Mouse (Mus musculus): ENCODE results near the gene Olfr521.
"Not testable (repeated sequence)": the region's sequence is repeated elsewhere in the genome, so short reads cannot be mapped to it uniquely, and the experiment has no call there.

Gene Olfr521

DNA sequence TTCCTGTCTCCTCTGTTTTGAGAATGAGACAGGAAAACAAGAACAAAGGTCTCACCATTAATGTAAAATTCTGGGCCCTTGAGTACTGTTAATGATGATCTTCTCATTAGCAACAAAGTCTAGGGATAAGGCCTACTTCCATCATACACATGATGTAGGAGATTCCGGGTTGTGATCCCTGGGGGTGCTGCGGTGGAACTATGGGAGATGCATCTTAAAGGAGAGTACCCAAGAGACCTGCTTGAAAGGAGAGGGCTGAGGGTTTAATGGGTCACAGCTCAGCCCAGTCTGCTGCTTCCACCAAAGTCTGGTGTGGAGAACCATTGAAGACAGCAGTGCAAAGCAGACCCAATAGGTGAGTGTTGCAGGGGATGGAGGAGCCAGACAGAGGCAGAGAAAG lies at the start of gene Olfr521:
Gene Olfr521, plus strand, starts transcription at position 301 of the 400 bp plus-strand sequence.
- in situ Hi-C loops (cut with MboI, MseI), result loop anchor here in 1 of 2 experiments (5.0 kb wide), 1 partner anchor 51 kb away; the partner anchor contains the start of gene Slco2b1

DNA sequence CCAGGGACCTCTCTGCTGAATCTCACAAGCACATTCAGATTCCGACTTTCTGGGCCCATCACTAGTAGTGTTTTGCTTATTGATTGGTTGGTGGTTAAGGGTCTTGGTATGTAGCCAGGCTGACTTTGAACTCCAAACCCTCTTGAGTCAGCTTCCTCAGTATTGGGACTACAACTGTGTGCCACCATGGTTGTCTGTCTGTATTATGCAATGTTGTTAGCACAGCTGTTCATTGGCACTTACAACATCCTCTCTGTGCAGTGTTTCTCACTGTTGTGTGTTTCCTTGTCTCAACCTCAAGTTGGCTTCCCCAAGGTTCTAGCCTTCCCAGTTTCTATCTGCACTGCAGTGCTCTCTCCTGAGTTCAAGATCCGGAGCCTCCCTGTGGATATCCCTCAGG lies 46.8 kb upstream of the Olfr521 start:
- in situ Hi-C loops (cut with MboI, MseI), result no loop called here

DNA sequence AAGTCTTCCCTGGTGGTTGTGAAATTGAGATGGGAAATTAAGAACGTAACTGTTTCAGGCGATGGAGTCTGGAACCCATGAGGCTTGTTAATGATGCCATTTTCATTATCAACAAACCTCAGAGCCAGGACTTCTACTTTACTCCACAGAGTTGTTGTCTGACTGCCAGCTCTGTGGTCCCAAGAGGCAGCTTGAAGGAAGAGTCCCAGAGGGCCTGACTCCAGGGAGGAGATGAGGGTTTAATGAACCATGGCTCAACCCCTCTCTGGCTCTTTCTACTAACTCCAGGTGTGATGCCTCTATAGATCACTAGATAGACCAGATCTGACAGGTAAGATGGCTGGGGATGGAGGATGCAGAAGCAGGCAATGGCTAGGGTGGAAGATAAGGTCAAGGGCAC lies 33.3 kb upstream of the Olfr521 start, which contains the start of gene Olfr520:
Gene Olfr520, plus strand, starts transcription at position 301 of the 400 bp plus-strand sequence.
- in situ Hi-C loops (cut with MboI, MseI), result loop anchor here in 1 of 2 experiments (5.0 kb wide), 1 partner anchor 52 kb away; no protein-coding TSS in a partner anchor

DNA sequence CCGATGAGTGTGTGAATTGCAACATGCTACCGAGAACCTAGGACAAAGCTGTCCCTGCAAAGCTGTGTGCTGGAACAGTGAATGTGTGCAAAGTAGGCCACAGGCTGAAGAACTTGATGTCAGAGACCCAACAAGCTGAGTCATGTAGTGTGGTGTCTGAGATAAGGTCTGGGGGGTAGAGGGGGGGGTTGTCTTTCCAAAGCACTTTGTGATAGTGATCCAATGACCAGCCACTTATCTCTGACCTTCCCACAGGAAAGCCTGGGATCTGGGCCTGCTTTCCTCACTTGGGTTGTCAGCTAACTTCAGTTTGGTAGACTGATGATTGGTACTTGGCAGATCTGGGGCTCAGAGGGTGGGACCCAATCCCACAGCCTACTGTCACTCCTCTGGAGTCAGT lies 28.7 kb upstream of the Olfr521 start:
- in situ Hi-C loops (cut with MboI, MseI), result loop anchor here in 1 of 2 experiments (5.0 kb wide), 1 partner anchor 48 kb away; no protein-coding TSS in a partner anchor

DNA sequence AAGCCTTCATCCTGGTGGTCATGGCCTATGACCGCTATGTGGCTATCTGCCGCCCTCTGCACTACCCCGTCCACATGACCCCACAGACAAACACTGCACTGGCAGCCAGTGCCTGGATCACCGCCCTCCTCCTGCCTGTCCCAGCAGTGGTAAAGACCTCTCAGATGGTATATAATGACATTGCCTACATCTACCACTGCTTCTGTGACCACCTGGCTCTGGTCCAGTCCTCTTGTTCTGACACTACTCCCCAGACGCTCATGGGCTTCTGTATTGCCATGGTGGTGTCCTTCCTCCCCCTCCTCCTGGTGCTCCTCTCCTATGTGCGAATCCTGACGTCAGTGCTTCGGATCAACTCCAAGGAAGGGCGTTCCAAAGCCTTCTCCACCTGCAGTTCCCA lies 27.8 kb upstream of the Olfr521 start:
- in situ Hi-C loops (cut with MboI, MseI), result not testable (repeated sequence)

DNA sequence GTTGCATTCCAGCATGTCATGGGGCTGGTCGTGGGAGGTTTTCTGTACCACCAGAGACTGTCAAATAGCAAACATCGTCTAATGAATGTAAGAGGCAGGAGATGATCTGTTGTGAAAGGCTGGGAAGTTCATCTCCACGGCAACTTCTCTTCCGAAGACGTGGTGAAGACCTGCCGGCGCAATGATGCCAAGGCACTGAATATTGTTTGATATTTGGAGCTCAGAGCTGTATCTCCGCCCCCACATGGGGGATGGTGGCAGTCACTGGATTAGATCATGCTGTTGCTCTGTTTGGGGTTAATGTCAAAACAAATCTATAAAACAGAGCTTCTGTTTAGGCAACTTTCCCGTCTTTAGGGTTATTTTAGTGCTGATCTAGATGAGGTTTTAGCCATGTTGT lies 24.0 kb upstream of the Olfr521 start:
- in situ Hi-C loops (cut with MboI, MseI), result no loop called here

DNA sequence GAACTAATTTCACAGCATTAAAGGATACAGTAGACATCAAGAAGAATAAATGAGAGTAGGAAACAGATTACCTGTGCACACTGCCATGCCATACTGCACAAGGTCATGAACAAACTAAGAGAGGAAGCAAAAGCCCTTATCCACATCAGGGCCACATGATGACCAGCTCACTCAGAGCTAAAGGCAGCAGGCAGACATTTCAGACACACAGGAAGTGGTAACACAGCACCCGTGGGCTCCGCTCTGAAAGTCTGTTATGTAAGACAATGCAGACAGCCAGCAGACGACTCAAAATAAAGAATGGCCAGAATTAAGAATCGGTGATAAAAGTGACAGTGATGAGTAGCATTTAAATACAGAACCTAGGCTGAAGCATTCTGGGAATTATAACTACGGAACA lies 18.1 kb downstream of the Olfr521 start:
- in situ Hi-C loops (cut with MboI, MseI), result loop anchor here in 1 of 2 experiments (5.0 kb wide), 1 partner anchor 49 kb away; the partner anchor contains the start of gene Olfr520

DNA sequence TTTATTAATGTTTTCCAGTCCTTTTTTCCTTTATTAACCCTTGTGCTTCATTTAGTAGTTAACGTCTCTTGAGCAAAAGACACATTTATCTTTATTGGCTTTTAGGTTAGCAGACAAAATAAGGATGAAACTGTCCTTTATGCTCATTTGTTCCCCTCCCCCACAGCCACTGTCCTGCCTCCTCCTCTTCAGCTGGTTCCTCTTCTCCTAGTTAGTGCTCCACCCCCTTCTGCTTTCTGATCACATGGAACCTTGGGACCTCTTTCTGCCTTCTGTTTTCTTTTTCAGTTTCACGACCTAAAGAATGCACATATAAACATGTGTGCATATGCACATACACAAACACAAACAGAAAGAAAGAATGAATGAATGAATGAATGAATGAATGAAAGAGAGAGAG lies 18.6 kb downstream of the Olfr521 start:
- in situ Hi-C loops (cut with MboI, MseI), result loop anchor here in 1 of 2 experiments (5.0 kb wide), 1 partner anchor 50 kb away; the partner anchor contains the start of gene Olfr520

DNA sequence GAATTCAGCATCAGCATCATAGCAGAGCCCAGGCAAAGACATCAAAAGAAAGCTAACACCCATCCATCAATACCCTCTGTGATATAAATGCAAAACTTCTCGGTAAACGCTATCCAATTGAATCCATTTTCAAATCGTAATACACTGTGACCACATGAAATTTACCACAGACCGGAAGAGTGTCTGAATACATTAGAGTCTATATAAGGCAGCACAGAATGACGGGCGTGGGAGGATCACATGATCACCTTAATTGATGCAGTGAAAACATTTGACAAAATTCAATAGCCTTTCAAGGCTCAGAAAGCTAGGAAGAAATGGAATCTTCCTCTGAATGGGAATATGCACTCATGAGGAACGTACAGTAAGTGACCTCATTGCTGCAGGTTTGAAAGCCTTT lies 20.1 kb downstream of the Olfr521 start:
- in situ Hi-C loops (cut with MboI, MseI), result loop anchor here in 1 of 2 experiments (5.0 kb wide), 1 partner anchor 51 kb away; the partner anchor contains the start of gene Olfr520

DNA sequence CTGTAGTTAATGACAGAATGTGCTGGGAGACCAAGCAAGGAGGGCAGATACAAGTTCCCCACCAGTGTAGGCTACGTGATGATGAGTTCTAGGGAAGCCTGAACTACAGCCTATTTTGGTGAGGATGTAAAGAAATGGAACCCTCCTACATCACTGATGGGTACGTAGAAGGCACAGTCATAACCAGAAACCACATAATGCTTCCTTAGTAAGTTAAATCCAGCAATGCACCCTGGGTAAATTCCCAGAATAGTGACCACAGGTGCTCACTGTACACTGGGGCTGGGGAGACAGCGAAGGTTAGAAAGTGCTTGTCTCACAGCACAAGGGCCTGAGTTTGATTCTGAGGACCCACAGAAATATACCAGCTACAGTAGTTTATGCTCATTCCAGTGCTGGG lies 22.2 kb downstream of the Olfr521 start:
- in situ Hi-C loops (cut with MboI, MseI), result no loop called here

DNA sequence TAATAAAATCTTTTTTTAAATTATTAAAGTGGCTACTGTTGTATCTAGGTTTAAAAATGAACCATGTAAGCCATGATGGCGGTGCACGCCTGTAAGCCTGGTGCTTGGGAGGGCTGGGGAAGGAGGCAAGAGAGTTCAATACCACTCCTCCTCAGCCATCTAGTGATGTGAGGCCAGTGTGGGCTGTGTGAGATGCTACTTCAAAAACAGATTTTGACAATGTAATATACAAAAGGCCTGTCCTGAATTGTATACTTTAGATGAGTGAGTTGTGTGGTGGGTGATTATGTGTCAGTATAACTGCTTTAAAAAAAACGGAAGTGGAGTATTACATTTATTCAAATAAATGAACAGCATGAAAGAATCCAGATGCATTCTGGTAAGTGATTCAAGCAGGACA lies 23.5 kb downstream of the Olfr521 start:
- in situ Hi-C loops (cut with MboI, MseI), result no loop called here

DNA sequence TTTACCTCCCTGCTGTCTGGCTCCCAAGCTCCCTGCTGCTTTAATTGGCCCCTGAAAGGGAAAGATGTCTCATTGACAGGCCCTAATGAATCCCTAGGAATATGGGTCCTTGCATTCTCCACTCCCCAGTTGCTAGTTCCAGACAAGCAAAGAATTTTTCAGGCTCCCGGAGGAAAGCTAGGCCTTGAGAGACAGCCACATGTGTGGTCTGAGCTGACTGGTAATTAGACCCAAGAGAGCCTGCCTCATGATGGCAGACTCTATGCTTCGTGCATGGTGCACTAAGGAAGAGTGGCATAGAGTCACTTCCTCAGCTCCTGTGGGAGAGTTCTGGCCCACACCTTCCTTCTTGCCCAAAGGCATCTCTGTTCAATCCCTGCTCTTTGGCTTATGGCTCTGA lies 24.6 kb downstream of the Olfr521 start:
- in situ Hi-C loops (cut with MboI, MseI), result no loop called here

DNA sequence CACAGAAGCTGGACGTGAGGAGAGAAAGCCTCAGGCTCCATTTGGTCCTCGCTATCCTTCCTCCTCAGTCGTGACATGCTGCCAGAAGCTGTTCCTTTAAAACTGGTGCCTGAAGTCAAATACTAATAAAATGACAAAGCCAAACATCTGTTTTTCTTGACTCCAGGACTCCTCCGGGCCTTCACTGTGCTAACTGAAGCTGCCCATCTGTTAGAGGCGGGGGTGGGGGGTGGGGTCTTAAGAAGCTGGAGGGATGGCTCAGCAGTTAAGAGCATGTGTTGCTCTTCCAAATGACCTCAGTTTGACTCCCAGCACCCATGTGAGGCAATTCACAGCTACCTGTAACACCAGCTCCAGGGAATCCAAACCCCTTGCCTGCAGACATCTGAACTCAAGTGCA lies 25.3 kb downstream of the Olfr521 start:
- in situ Hi-C loops (cut with MboI, MseI), result no loop called here

DNA sequence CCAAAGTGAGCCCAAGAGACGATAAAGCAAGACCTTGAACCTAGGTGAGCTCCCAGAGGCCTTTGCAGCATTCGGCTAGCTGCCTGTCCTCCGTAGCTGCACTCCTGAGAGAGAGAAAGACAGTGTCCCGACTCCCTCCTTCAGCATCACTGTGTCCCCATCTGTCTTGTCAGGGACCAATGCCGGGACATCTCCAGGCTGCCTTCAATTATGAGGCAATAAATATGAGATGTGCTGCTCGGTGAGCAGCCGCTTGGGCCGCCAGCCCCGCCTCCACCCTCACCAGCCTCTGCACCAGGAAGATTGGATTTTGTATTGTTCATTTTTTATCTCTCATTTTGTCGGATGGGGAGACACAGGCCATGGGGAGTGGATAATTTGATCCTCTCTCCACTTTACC lies 27.5 kb downstream of the Olfr521 start:
- in situ Hi-C loops (cut with MboI, MseI), result no loop called here

DNA sequence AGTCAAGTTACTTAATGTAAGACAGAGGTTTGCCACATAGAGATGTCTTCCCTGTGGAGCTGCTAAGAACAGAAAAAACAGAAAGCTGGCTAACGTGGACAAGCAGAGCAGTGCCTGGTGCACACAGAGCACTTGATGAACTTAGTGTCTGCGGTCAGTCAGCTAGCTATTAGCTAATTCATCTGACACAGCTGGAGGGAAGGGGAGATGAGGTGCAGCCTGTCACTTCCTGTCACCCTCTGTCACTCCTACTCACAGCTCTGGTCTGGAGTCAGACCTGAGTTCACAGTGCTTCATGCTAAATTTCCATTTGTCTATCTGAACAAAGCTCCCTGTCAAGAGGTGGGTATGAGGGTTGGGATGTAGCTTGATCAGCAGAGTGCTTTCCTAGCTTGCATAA lies 30.8 kb downstream of the Olfr521 start:
- in situ Hi-C loops (cut with MboI, MseI), result no loop called here

DNA sequence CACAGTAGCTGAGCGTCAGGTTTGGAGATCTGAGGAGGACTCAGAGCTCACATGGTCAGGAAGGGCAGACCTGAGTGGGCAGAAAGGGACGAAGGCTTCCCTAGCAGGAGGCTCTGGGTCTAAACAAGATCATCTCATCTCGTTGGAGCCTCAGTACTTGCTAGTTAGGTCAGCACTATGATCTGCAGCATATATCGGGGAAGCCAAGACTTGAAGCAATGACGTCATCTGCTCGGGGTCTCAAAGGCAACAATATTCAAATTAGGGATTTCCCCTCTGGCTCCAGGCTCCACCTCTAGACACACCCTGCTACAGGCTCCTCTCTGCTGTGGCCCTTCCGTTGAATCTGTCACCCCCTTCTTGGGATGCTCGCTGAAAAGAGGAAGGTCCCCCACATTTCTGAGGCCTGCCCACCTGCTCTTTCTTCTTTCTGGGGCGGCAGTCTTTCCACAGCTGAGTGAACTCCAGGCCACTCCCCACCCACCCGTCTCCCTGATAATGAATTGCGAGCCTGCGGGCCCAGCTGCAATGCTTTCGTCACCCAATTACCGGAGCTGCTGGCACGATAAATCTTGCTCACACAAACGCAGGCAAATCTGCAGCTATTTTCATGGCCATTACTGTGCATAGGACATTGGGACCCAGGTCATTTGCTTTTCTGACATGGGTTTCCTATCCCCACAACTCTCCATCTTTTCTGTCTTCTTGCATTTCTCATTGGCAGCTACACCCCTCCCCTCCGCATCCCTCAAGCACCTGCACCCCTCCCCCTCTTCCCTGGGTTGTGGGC lies 32.1 kb downstream of the Olfr521 start:
- in situ Hi-C loops (cut with MboI, MseI), result loop anchor here (5.0 kb wide), 3 partner anchors 133 to 293 kb away; no protein-coding TSS in a partner anchor

DNA sequence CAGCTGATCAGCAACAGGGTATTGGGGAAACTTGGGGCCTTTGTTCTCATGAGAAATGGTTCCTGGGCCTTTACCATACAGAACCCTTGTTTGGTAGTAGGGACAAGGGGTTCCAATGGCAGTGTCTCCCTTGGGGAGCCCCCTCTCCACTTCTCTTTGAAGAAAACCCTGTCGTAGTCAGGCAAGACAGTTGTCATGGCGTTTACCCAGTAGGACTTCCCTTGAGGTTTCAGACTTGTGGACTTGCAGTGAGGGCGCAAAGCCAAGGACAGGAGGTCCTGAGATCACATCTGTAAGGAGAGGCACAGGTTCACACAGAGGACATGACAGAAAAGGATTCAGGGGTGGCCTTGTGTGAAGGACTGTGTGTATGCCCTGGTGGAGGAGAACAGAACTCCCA lies 33.2 kb downstream of the Olfr521 start:
- in situ Hi-C loops (cut with MboI, MseI), result loop anchor here (5.0 kb wide), 3 partner anchors 134 to 294 kb away; no protein-coding TSS in a partner anchor

DNA sequence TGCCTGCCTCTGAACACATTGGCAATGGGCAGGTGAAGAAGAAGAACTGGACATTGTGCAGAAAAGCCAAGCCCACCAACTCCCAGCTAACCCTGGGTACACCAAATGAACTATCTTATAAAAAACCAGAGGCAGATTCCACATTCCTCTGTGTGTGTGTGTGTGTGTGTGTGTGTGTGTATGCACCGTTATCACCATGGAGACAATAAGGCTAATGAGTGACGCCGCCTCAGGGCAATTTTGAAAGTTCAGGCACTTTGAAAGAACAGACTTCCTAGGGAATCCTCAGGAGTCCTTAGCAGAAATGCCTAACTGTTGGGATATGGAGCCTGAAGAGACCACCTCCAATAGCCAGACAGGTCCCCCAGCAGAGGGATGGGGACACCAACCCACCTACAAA lies 34.0 kb downstream of the Olfr521 start:
- in situ Hi-C loops (cut with MboI, MseI), result loop anchor here (5.0 kb wide), 3 partner anchors 135 to 295 kb away; no protein-coding TSS in a partner anchor

DNA sequence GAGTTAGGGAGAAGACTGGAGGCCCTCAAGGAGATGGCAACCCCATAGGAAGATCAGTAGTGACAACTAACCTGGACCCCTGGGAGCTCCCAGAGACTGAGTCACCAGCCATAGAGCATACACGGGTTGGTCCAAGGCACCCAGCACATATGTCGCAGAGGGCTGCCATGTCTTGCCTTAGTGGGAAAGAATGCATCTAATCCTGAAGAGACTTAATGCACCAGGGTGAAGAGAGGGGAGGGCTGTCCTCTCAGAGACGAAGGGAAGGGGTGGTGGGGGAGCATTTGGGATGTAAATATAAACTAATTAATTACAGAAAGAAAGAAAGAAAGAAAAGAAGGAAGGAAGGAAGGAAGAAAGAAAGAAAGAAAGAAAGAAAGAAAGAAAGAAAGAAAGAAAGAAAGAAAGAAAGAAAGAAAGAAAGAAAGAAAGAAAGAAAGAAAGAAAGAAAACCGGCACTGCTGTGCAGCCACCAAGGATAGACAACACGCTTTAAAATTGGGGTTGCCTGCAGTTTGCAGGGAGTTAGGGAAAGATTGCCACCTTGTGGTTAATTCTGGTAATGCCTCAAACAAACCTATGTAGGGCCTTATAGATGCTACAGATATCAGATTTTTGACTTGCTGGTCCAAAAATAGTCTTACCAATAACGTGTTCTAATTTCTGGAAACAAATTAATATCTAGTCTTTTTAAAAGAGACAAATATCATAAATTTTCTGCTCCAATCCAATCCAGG lies 34.8 kb downstream of the Olfr521 start:
- in situ Hi-C loops (cut with MboI, MseI), result loop anchor here (5.0 kb wide), 3 partner anchors 136 to 296 kb away; no protein-coding TSS in a partner anchor

DNA sequence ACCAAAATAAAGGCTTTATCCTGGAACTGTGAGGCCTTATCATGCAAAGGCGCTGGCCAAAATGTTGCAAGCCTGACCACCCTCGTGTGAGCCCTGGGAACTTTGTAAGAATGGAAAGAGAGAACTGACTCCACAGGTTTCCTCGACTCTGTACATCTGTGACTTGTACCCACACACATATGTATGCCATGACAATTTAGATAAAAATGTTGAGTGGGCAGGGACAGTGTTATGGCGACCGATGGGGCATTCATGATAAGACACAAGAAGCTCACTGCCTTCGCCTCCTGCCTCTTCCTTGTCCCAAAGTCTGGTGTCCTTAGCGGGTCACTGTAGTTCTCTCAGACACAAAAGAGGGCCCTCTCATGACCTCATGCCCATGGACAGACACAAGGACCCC lies 35.8 kb downstream of the Olfr521 start:
- in situ Hi-C loops (cut with MboI, MseI), result loop anchor here (5.0 kb wide), 3 partner anchors 137 to 297 kb away; no protein-coding TSS in a partner anchor

DNA sequence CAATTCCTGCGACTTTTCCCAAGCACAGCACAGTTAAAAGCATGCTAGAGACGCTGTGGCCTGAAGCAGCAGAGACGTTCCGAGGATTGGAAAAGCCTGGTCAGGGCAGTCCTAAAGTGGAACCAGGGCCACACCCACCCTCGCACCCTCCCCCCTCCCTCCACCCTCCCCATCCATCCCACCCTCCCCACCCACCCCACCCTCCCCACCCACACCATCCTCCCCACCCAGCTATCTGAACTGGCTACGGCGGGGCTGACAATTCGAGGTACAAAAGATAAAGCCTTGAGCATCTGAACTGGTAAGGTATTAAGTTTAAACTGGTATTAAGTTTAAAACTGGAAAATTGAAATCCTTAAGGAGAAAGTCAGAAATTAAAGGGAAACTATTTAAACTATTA lies 40.2 kb downstream of the Olfr521 start:
- in situ Hi-C loops (cut with MboI, MseI), result no loop called here

DNA sequence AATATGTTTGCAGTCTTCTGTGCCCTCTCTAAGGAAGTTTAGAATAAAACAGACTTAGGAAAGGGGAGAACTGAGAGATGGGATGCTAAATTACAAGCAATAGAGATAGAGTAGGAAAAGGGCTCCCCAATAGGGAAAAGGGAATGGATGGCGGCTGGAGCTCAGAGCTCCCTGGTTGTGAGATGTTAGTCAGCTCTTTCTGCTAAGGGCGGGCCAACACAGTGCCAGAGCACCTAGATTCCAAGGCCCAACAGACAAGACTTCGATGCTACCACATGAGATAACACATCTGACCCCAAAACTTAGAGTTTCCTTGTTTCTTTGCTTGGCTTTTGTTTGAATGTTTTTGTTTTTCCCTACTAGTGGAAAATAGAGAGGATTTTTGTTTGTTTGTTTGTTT lies 40.7 kb downstream of the Olfr521 start:
- in situ Hi-C loops (cut with MboI, MseI), result not testable (repeated sequence)
